Mouse (Mus musculus): ENCODE data around the gene Ogfod1.

Ogfod1 gene

GRCm38 (mm10) chr8:94036944-94037524, at the start of gene Ogfod1, which contains the start of gene Nudt21:
Gene Ogfod1, plus strand, starts transcription at chr8:94037198.
Gene Nudt21, minus strand, starts transcription at chr8:94037031.
- peak; percentile 97 for DNase-seq

- DNase-seq: no peak
Measured at GRCm38 (mm10) chr8:93989739-93990138, 47.3 kb upstream of the Ogfod1 start.

- DNase-seq: no peak
Measured at GRCm38 (mm10) chr8:93998961-93999360, 38.0 kb upstream of the Ogfod1 start.

- DNase-seq: peak; percentile 29
Measured at GRCm38 (mm10) chr8:94004139-94004538, 32.9 kb upstream of the Ogfod1 start.

- DNase-seq: no peak
Measured at GRCm38 (mm10) chr8:94009243-94009845, 27.7 kb upstream of the Ogfod1 start.

- no peak for DNase-seq
Measured at GRCm38 (mm10) chr8:94010101-94010705, 26.8 kb upstream of the Ogfod1 start.

GRCm38 (mm10) chr8:94011076-94012012, 25.7 kb upstream of the Ogfod1 start:
- no peak for DNase-seq

GRCm38 (mm10) chr8:94012013-94012951, 24.7 kb upstream of the Ogfod1 start, which contains the start of gene Amfr:
Gene Amfr, minus strand, starts transcription at chr8:94012842.
- peak; percentile 59 for DNase-seq

- DNase-seq: no peak
Measured at GRCm38 (mm10) chr8:94013026-94013612, 23.9 kb upstream of the Ogfod1 start.

- DNase-seq: no peak
Measured at GRCm38 (mm10) chr8:94023916-94024315, 13.1 kb upstream of the Ogfod1 start.

- no peak for DNase-seq
Measured at GRCm38 (mm10) chr8:94029701-94030100, 7.3 kb upstream of the Ogfod1 start.

GRCm38 (mm10) chr8:94033601-94034000, 3.4 kb upstream of the Ogfod1 start:
- DNase-seq: no peak

- DNase-seq: no peak
Measured at GRCm38 (mm10) chr8:94035200-94035599, 1.8 kb upstream of the Ogfod1 start.

GRCm38 (mm10) chr8:94036541-94036940, 457 bp upstream of the Ogfod1 start:
- DNase-seq: peak; percentile 72

- no peak for DNase-seq
Measured at GRCm38 (mm10) chr8:94037806-94038205, 808 bp downstream of the Ogfod1 start.

GRCm38 (mm10) chr8:94047845-94048244, 10.8 kb downstream of the Ogfod1 start:
- no peak for DNase-seq

- no peak for DNase-seq
Measured at GRCm38 (mm10) chr8:94052696-94053095, 15.7 kb downstream of the Ogfod1 start.

GRCm38 (mm10) chr8:94057157-94057854, 20.3 kb downstream of the Ogfod1 start:
- peak; percentile 26 for DNase-seq

GRCm38 (mm10) chr8:94066121-94066863, 29.3 kb downstream of the Ogfod1 start:
- DNase-seq: no peak

- DNase-seq: no peak
Measured at GRCm38 (mm10) chr8:94068793-94069192, 31.8 kb downstream of the Ogfod1 start.
